Mouse (Mus musculus): ENCODE results near the gene Spock2.

GRCm38 (mm10) chr10:60171368-60171767 lies 65.3 kb downstream of the Spock2 start:
- TF ChIP-seq USF1 (IDR thresholded peaks at IDR 0.05; ENCODE audit: low read depth) (no peak), MYOD1 (IDR thresholded peaks at IDR 0.05; ENCODE audit: control insufficient read depth in 1 of 3, insufficient read length in 2 of 3, low read depth in 2 of 3) (no peak), POLR2A (IDR thresholded peaks at IDR 0.05; ENCODE audit: insufficient read length, low read depth) (no peak), REST (IDR thresholded peaks at IDR 0.05; ENCODE audit: insufficient read depth, insufficient read length) (no peak), SRF (IDR thresholded peaks at IDR 0.05; ENCODE audit: control insufficient read depth, insufficient read length, low read depth) (no peak), CEBPB (IDR thresholded peaks at IDR 0.05; ENCODE audit: insufficient read depth, poor library complexity, severe bottlenecking) (no peak), TCF3 (IDR thresholded peaks at IDR 0.05; ENCODE audit: insufficient read length, low read depth) (no peak), MAX (IDR thresholded peaks at IDR 0.05; ENCODE audit: low read depth) (no peak), E2F4 (IDR thresholded peaks at IDR 0.05; ENCODE audit: insufficient read depth) (no peak), MYOG (IDR thresholded peaks at IDR 0.05; ENCODE audit: control insufficient read depth in 1 of 3, insufficient read depth in 1 of 3, insufficient read length in 2 of 3, low read depth in 2 of 3) (no peak), POLR2AphosphoS2 (IDR thresholded peaks at IDR 0.05; ENCODE audit: insufficient read length, low read depth) (no peak), TCF12 (IDR thresholded peaks at IDR 0.05; ENCODE audit: insufficient read depth, poor library complexity, severe bottlenecking) (no peak)
